Mouse (Mus musculus) E14TG2a.4 (cell line): ENCODE results near the gene Gan.

Experiments used
- CTCF ChIP-seq: conservative IDR thresholded peaks from 2 replicates; pipeline ENCODE4 v1.5.1; 2014; ENCODE audit warnings: low read length
- NANOG ChIP-seq: IDR thresholded peaks from 2 replicates; pipeline ENCODE4 v1.6.1; 2014; ENCODE audit warnings: borderline replicate concordance, low read length, mixed read lengths

- TF ChIP-seq NANOG (no peak), CTCF (no peak)
Observed at GRCm38 (mm10) chr8:117177236-117177635, 19.3 kb downstream of the Gan start.
